Mouse (Mus musculus) brain, embryonic 14.5 days (tissue): ENCODE measurements around the gene Gucy2e.

Experiments
- CTCF ChIP-seq: fragments of 200-500 bp; IDR thresholded peaks from 2 replicates; pipeline ENCODE4 v1.5.1; 2012; ENCODE audit warnings: inconsistent platforms, mild to moderate bottlenecking, moderate library complexity, borderline replicate concordance; ENCODE audit not compliant: insufficient read depth, insufficient read length; ENCODE audit errors: extremely low read depth
- POLR2A ChIP-seq: fragments of 200-500 bp; IDR thresholded peaks from 2 replicates; pipeline ENCODE4 v1.6.1; 2012; ENCODE audit warnings: mild to moderate bottlenecking, inconsistent platforms, borderline replicate concordance; ENCODE audit not compliant: poor library complexity, insufficient read depth, insufficient read length, severe bottlenecking; ENCODE audit errors: extremely low read depth

GRCm38 (mm10) chr11:69267341-69267740 is 30.5 kb upstream of the Gucy2e start:
- TF ChIP-seq CTCF = peak; percentile 62; the same call in 1 of the 2 replicates
- no peak for TF ChIP-seq POLR2A
